Mouse (Mus musculus): ENCODE results near the gene Fam219a. TPM values are rescaled to one million over a fixed set of nuclear protein-coding genes. Genes with fewer than 3 reads are reported as not detected.

Fam219a gene
- polyA plus RNA-seq, 1 experiment from 2014 or later = 8.3 TPM

GRCm38 (mm10) chr4:41517233-41517632, 52.1 kb downstream of the Fam219a start, which contains the start of gene 1110017D15Rik:
Gene 1110017D15Rik (minus strand): TSS chr4:41517333.
- peaks cover 27% of the 10 kb centered on the region; the same call in 1 of the 2 replicates for H3K27me3 ChIP-seq (ENCODE audit: insufficient read depth, poor library complexity, severe bottlenecking)
- H3K4me1 ChIP-seq (replicated peaks) = peaks cover 18% of the 10 kb centered on the region; the same call in 1 of the 2 replicates
- DNase-seq (ENCODE audit: low spot score) = no peak
- H3K4me3 ChIP-seq = no peak within 1 kb of the TSS
- 80% methylated on average over 2 of the region's 2 CpGs for WGBS
- peaks cover 28% of the 10 kb centered on the region for H3K36me3 ChIP-seq
- H3K27ac ChIP-seq = no peak within 1 kb of the TSS
- H3K9me3 ChIP-seq = no peaks in the 10 kb centered on the region

- H3K4me1 ChIP-seq (replicated peaks) = peaks cover 13% of the 10 kb centered on the region; the same call in 1 of the 2 replicates
- peak; percentile 37 for DNase-seq (ENCODE audit: low spot score)
- H3K9me3 ChIP-seq = no peaks in the 10 kb centered on the region
- WGBS = 29% methylated on average over 8 of the region's 8 CpGs
- peaks cover 7% of the 10 kb centered on the region; the same call in 1 of the 2 replicates for H3K36me3 ChIP-seq
- peaks cover 29% of the 10 kb centered on the region for H3K27me3 ChIP-seq (ENCODE audit: insufficient read depth, poor library complexity, severe bottlenecking)
- H3K27ac ChIP-seq = 0 out of 2 replicates have a peak overlapping the region, but pooled peaks have one; percentile 53
- H3K4me3 ChIP-seq = no peak overlapping the region
These were observed 55.6 kb downstream of the Fam219a start for GRCm38 (mm10) chr4:41513714-41514113.

DNA sequence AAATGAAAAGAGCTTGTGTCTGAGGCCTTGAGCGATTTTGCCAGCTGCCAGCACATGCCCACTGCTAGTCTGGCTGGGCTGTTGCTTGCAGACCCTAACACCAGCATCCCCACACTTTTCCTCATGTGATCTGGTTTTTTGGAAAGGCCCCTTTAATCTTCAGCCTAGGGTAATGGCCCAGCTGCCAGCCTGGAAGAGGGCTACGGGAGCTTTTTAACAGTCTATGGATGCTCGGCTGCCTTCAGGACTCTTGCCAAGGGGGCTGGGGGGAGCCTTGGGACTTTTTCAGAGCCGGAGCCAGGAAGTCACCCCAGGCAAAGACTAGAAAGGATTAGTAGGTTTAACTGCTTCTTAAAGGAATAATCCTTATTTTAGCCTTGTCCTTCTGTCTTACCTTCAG, 56.0 kb downstream of the Fam219a start:
- peaks cover 13% of the 10 kb centered on the region; the same call in 1 of the 2 replicates for H3K4me1 ChIP-seq (replicated peaks)
- H3K36me3 ChIP-seq = peaks cover 6% of the 10 kb centered on the region; the same call in 1 of the 2 replicates
- peaks cover 33% of the 10 kb centered on the region for H3K27me3 ChIP-seq (ENCODE audit: insufficient read depth, poor library complexity, severe bottlenecking)
- H3K27ac ChIP-seq = 0 out of 2 replicates have a peak overlapping the region, but pooled peaks have one; percentile 53
- H3K4me3 ChIP-seq = no peak overlapping the region
- H3K9me3 ChIP-seq = no peaks in the 10 kb centered on the region
- WGBS = 47% methylated on average over 4 of the region's 4 CpGs
- no peak for DNase-seq (ENCODE audit: low spot score)

- H3K27ac ChIP-seq = no peak overlapping the region
- H3K4me1 ChIP-seq (replicated peaks) = peaks cover 35% of the 10 kb centered on the region
- peaks cover 49% of the 10 kb centered on the region for H3K27me3 ChIP-seq (ENCODE audit: insufficient read depth, poor library complexity, severe bottlenecking)
- no peak for DNase-seq (ENCODE audit: low spot score)
- H3K9me3 ChIP-seq = no peaks in the 10 kb centered on the region
- H3K36me3 ChIP-seq = no peaks in the 10 kb centered on the region
- WGBS = 38% methylated on average over 7 of the region's 7 CpGs
- H3K4me3 ChIP-seq = 0 out of 2 replicates have a peak overlapping the region, but pooled peaks have one; percentile 62
These were observed 61.3 kb downstream of the Fam219a start for GRCm38 (mm10) chr4:41507998-41508397.

DNA sequence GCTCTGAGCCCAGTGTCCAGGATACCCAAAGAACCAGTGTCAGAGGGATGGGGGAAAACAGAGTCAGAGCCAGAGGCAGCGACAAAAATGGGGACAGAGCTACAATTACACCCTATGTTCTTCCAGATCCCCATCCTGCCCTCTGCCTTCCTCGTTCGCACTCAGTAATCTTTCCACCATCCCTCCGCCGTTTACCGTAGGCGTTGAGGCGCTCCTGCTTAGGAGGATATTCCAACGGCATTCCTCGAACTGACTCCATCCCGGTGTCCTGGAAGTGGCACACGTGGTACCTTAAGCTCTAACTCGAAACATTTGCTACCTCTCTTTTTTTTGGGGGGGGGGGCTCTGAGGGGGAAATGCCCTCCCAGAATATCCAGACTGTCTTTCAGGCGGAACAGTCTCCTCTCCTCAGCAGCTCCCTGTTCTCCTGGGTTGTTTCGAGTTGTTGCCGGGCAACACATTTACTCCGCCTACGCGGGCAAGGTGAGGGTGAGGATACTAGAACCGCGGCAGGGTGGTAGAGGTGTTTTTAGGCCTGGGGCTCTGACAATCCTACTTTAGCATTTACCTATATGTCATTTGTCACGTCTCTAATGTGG, 61.9 kb downstream of the Fam219a start:
- H3K27ac ChIP-seq = peak overlapping the region; percentile 90
- H3K9me3 ChIP-seq = no peaks in the 10 kb centered on the region
- H3K4me1 ChIP-seq (replicated peaks) = peaks cover 36% of the 10 kb centered on the region
- peak; percentile 54 for DNase-seq (ENCODE audit: low spot score)
- peaks cover 50% of the 10 kb centered on the region for H3K27me3 ChIP-seq (ENCODE audit: insufficient read depth, poor library complexity, severe bottlenecking)
- H3K36me3 ChIP-seq = no peaks in the 10 kb centered on the region
- peak overlapping the region; percentile 62 for H3K4me3 ChIP-seq
- WGBS = 1% methylated on average over 22 of the region's 22 CpGs

GRCm38 (mm10) chr4:41506906-41507305, 62.4 kb downstream of the Fam219a start:
- Histone ChIP-seq H3K27ac (peak overlapping the region; percentile 90), H3K4me1 (replicated peaks) (peaks cover 41% of the 10 kb centered on the region), H3K4me3 (peak overlapping the region; percentile 62), H3K36me3 (no peaks in the 10 kb centered on the region), H3K27me3 (ENCODE audit: insufficient read depth, poor library complexity, severe bottlenecking) (peaks cover 50% of the 10 kb centered on the region), H3K9me3 (no peaks in the 10 kb centered on the region)
- DNase-seq (ENCODE audit: low spot score) = peak; percentile 91
- WGBS = under 1% methylated on average over 29 of the region's 29 CpGs

DNA sequence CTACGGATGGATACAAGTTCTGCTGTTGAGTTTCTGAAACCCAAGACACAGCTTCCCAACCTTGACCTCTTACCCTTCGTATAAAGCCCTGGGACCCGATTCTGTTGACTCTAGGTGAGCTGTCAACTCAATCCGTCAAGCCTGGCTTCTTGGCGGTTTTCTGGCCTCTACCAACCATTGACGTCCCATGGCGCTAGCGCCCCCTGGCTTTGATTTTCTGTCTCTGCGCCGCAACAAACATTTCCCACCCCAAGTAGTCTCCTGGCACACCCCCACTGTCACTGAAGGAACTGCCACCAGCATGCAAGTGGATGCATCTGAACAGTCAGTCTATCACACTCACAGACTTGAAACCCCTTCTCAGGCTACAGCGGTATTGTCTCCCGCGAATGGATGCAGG, 63.2 kb downstream of the Fam219a start:
- 8% methylated on average over 13 of the region's 13 CpGs for WGBS
- peaks cover 45% of the 10 kb centered on the region for H3K4me1 ChIP-seq (replicated peaks)
- H3K36me3 ChIP-seq = no peaks in the 10 kb centered on the region
- peak; percentile 66 for DNase-seq (ENCODE audit: low spot score)
- no peaks in the 10 kb centered on the region for H3K9me3 ChIP-seq
- H3K27ac ChIP-seq = peak overlapping the region; percentile 90
- H3K27me3 ChIP-seq (ENCODE audit: insufficient read depth, poor library complexity, severe bottlenecking) = peaks cover 51% of the 10 kb centered on the region
- H3K4me3 ChIP-seq = peak overlapping the region; percentile 62

- H3K4me1 ChIP-seq (replicated peaks) = peaks cover 45% of the 10 kb centered on the region
These were observed 64.2 kb downstream of the Fam219a start for GRCm38 (mm10) chr4:41505131-41505551.

DNA sequence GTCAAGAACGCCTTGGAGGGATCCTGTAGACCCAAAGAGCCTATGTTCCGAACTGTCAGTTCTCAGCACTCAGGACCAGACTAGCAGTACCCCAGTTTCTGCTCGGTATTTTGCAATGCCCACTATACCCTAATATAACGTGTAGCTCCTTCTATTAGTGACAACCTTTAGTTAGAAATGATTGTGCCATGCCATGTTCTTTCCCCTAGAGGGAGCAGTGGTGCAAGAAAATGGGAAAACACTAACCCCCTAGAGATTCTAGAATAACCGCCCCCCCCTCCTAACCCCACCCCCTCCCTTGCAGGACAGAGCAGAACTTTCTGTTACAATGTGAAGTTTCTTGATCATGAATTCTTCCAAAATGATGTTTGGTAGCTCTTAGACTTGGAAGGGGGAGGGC, 65.0 kb downstream of the Fam219a start:
- no peak for DNase-seq (ENCODE audit: low spot score)
- Histone ChIP-seq H3K4me1 (replicated peaks) (peaks cover 47% of the 10 kb centered on the region), H3K36me3 (no peaks in the 10 kb centered on the region), H3K4me3 (no peak overlapping the region), H3K9me3 (no peaks in the 10 kb centered on the region), H3K27me3 (ENCODE audit: insufficient read depth, poor library complexity, severe bottlenecking) (peaks cover 59% of the 10 kb centered on the region), H3K27ac (no peak overlapping the region)
- WGBS = 74% methylated on average over 5 of the region's 5 CpGs

More at GRCm38 (mm10) chr4:41505131-41505551, 64.2 kb downstream of the Fam219a start:
- WGBS = 50% methylated on average over 11 of the region's 11 CpGs
- no peaks in the 10 kb centered on the region for H3K9me3 ChIP-seq
- H3K27ac ChIP-seq = no peak overlapping the region
- H3K36me3 ChIP-seq = no peaks in the 10 kb centered on the region
- no peak overlapping the region for H3K4me3 ChIP-seq
- no peak for DNase-seq (ENCODE audit: low spot score)
- peaks cover 57% of the 10 kb centered on the region for H3K27me3 ChIP-seq (ENCODE audit: insufficient read depth, poor library complexity, severe bottlenecking)

DNA sequence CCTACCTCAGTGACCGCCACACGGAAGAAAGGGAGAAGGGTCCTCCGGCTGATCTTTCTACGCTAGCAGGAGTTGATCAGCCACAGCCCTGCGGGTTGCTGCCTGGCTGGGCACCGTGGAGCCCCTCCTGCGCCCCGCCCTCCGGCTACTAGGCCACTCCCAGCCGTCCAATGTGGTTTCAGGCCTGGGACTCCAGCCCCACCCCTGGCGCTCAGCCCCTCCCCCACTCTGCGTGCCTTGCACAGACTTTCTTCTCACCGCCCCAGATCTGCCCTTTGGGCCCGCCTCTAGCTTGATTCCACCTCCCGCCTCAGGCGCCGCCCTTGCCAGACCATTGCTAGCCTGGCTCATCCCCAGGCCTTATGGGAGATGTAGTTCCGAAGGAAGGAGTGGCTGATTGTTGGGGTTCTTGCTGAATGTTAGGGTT, 66.3 kb downstream of the Fam219a start, which contains the start of gene AI464131:
TSS of gene AI464131 (minus strand) at position 91 of the 427 bp plus-strand sequence.
- H3K27me3 ChIP-seq (ENCODE audit: insufficient read depth, poor library complexity, severe bottlenecking) = peaks cover 60% of the 10 kb centered on the region
- H3K4me1 ChIP-seq (replicated peaks) = peaks cover 60% of the 10 kb centered on the region
- no peaks in the 10 kb centered on the region for H3K36me3 ChIP-seq
- H3K4me3 ChIP-seq = peak within 1 kb of the TSS; percentile 58
- DNase-seq (ENCODE audit: low spot score) = peak; percentile 98
- WGBS = 2% methylated on average over 18 of the region's 18 CpGs
- H3K9me3 ChIP-seq = no peaks in the 10 kb centered on the region
- peak within 1 kb of the TSS; percentile 75 for H3K27ac ChIP-seq

DNA sequence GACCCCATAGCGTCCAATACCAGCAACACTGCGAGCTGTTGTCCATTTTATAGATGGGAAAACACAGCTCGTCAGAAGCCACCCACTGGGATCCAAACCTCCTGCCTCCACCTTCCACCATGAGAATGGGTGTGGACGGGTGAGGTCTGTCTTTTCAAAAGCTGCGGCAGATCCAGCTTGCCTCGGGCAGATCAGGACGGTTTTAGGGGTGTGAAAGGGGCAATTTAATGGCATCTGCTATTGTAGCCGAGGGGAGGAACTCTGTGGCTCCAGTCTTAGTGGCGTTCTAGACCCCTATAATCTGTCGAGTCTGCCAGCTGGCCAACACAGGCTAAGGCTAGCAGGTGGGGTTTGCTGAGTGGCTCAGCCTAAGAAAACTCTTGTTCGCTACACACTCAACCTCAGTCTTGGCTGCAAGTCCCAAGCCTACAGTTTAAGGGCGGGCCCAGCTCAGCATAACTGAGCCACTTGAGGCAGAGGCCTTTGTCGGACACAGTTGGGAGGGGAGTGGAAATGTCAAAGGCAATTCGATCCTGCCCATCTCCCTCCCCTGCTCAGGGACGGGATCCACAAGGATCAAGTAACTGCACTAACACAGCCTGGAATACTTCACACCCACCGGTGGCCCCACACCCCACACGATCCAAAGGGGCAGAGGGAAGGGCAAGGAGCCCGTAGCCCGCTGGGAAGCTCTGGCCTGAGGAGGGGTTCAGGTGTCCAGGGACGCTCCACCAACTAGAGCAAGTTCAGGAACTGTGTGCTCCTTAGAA, 67.0 kb downstream of the Fam219a start:
- DNase-seq (ENCODE audit: low spot score) = no peak
- Histone ChIP-seq H3K36me3 (no peaks in the 10 kb centered on the region), H3K9me3 (no peaks in the 10 kb centered on the region), H3K27me3 (ENCODE audit: insufficient read depth, poor library complexity, severe bottlenecking) (peaks cover 62% of the 10 kb centered on the region), H3K4me1 (replicated peaks) (peaks cover 60% of the 10 kb centered on the region), H3K27ac (peak overlapping the region; percentile 75), H3K4me3 (peak overlapping the region; percentile 58)
- 14% methylated on average over 20 of the region's 20 CpGs for WGBS

DNA sequence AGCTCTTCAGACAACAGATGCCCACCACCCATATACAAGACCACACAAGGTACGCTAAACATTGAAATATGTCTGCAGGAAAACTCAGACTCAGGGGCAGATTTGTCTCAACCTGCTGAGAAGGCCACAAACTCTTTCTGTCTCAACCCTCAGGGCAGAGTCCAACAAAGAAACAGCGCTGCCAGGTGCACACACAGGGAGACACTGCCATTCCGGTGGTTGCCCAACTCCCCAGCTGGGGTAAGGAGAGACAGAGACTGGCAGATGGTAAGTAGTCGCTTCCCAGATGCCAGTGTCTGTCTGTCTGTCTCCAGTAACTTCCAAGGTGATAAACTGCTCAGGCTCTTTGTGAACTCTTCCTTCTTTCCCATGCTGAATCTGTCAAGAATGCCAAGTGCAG, 68.6 kb downstream of the Fam219a start:
- DNase-seq (ENCODE audit: low spot score) = no peak
- 80% methylated on average over 4 of the region's 4 CpGs for WGBS
- no peaks in the 10 kb centered on the region for H3K9me3 ChIP-seq
- peaks cover 15% of the 10 kb centered on the region; the same call in 1 of the 2 replicates for H3K36me3 ChIP-seq
- no peak overlapping the region for H3K4me3 ChIP-seq
- no peak overlapping the region for H3K27ac ChIP-seq
- H3K27me3 ChIP-seq (ENCODE audit: insufficient read depth, poor library complexity, severe bottlenecking) = peaks cover 77% of the 10 kb centered on the region
- peaks cover 48% of the 10 kb centered on the region for H3K4me1 ChIP-seq (replicated peaks)

GRCm38 (mm10) chr4:41499619-41500018, 69.7 kb downstream of the Fam219a start:
- Histone ChIP-seq H3K27me3 (ENCODE audit: insufficient read depth, poor library complexity, severe bottlenecking) (peaks cover 81% of the 10 kb centered on the region), H3K27ac (no peak overlapping the region), H3K36me3 (peaks cover 16% of the 10 kb centered on the region; the same call in 1 of the 2 replicates), H3K4me3 (no peak overlapping the region), H3K9me3 (no peaks in the 10 kb centered on the region), H3K4me1 (replicated peaks) (peaks cover 43% of the 10 kb centered on the region)
- WGBS = 54% methylated on average over 8 of the region's 8 CpGs
- DNase-seq (ENCODE audit: low spot score) = no peak
